Mouse (Mus musculus): ENCODE measurements around the gene BC052040. TPM values are rescaled to one million over a fixed set of nuclear protein-coding genes. Genes with fewer than 3 reads are reported as not detected.
A peak's percentile ranks its signal among the peaks of the same experiment; 100 is the strongest.

BC052040 gene
- polyA plus RNA-seq, 1 experiment, result 2.8 TPM

- Histone ChIP-seq H3K4me1 (ENCODE audit: control insufficient read depth, insufficient read depth, low read length) (peaks cover 3% of the 10 kb centered on the region; the same call in 1 of the 2 replicates), H3K27ac (ENCODE audit: insufficient read depth, low read depth, low read length) (no peak overlapping the region), H3K4me3 (ENCODE audit: insufficient read depth, low read depth, low read length) (no peak overlapping the region), H3K36me3 (ENCODE audit: control insufficient read depth, insufficient read depth, low read length) (no peaks in the 10 kb centered on the region), H3K27me3 (replicated peaks; ENCODE audit: control insufficient read depth, insufficient read depth, low read length) (no peaks in the 10 kb centered on the region)
- 81% methylated on average over 6 of the region's 6 CpGs for WGBS
- TF ChIP-seq POLR2A (IDR thresholded peaks at IDR 0.05; ENCODE audit: low read depth, low read length), result no peak
- TF ChIP-seq CTCF (conservative IDR thresholded peaks at IDR 0.05; ENCODE audit: insufficient read depth, insufficient read length, low read depth, low read length), result no peak
- no peak for DNase-seq
Observed at GRCm38 (mm10) chr2:115725503-115725902, 144.0 kb downstream of the BC052040 start.

GRCm38 (mm10) chr2:115725926-115726325 is 144.4 kb downstream of the BC052040 start:
- no peak for DNase-seq
- 74% methylated on average over 6 of the region's 6 CpGs for WGBS
- TF ChIP-seq POLR2A (IDR thresholded peaks at IDR 0.05; ENCODE audit: low read depth, low read length) (no peak), CTCF (conservative IDR thresholded peaks at IDR 0.05; ENCODE audit: insufficient read depth, insufficient read length, low read depth, low read length) (no peak)
- Histone ChIP-seq H3K4me3 (ENCODE audit: insufficient read depth, low read depth, low read length) (no peak overlapping the region), H3K36me3 (ENCODE audit: control insufficient read depth, insufficient read depth, low read length) (no peaks in the 10 kb centered on the region), H3K27ac (ENCODE audit: insufficient read depth, low read depth, low read length) (no peak overlapping the region), H3K4me1 (ENCODE audit: control insufficient read depth, insufficient read depth, low read length) (peaks cover 3% of the 10 kb centered on the region; the same call in 1 of the 2 replicates), H3K27me3 (replicated peaks; ENCODE audit: control insufficient read depth, insufficient read depth, low read length) (no peaks in the 10 kb centered on the region)

- H3K27me3 ChIP-seq (replicated peaks; ENCODE audit: control insufficient read depth, insufficient read depth, low read length), result no peaks in the 10 kb centered on the region
- no peak for DNase-seq
- WGBS, result 92% methylated on average over 5 of the region's 5 CpGs
- no peak overlapping the region for H3K4me3 ChIP-seq (ENCODE audit: insufficient read depth, low read depth, low read length)
- H3K4me1 ChIP-seq (ENCODE audit: control insufficient read depth, insufficient read depth, low read length), result peaks cover 3% of the 10 kb centered on the region; the same call in 1 of the 2 replicates
- TF ChIP-seq CTCF (conservative IDR thresholded peaks at IDR 0.05; ENCODE audit: insufficient read depth, insufficient read length, low read depth, low read length) (no peak), POLR2A (IDR thresholded peaks at IDR 0.05; ENCODE audit: low read depth, low read length) (no peak)
- no peaks in the 10 kb centered on the region for H3K36me3 ChIP-seq (ENCODE audit: control insufficient read depth, insufficient read depth, low read length)
- no peak overlapping the region for H3K27ac ChIP-seq (ENCODE audit: insufficient read depth, low read depth, low read length)
Observed at GRCm38 (mm10) chr2:115726806-115727205, 145.3 kb downstream of the BC052040 start.

- Histone ChIP-seq H3K4me1 (ENCODE audit: control insufficient read depth, insufficient read depth, low read length) (peaks cover 7% of the 10 kb centered on the region), H3K27me3 (replicated peaks; ENCODE audit: control insufficient read depth, insufficient read depth, low read length) (no peaks in the 10 kb centered on the region), H3K27ac (ENCODE audit: insufficient read depth, low read depth, low read length) (no peak overlapping the region), H3K4me3 (ENCODE audit: insufficient read depth, low read depth, low read length) (no peak overlapping the region), H3K36me3 (ENCODE audit: control insufficient read depth, insufficient read depth, low read length) (no peaks in the 10 kb centered on the region)
- TF ChIP-seq POLR2A (IDR thresholded peaks at IDR 0.05; ENCODE audit: low read depth, low read length) (no peak), CTCF (conservative IDR thresholded peaks at IDR 0.05; ENCODE audit: insufficient read depth, insufficient read length, low read depth, low read length) (no peak)
- WGBS, result 96% methylated on average over 6 of the region's 6 CpGs
- no peak for DNase-seq
Observed at GRCm38 (mm10) chr2:115728627-115729026, 147.1 kb downstream of the BC052040 start.

- WGBS, result 84% methylated on average over 6 of the region's 6 CpGs
- no peak overlapping the region for H3K27ac ChIP-seq (ENCODE audit: insufficient read depth, low read depth, low read length)
- DNase-seq, result no peak
- H3K4me3 ChIP-seq (ENCODE audit: insufficient read depth, low read depth, low read length), result no peak overlapping the region
- TF ChIP-seq CTCF (conservative IDR thresholded peaks at IDR 0.05; ENCODE audit: insufficient read depth, insufficient read length, low read depth, low read length) (no peak), POLR2A (IDR thresholded peaks at IDR 0.05; ENCODE audit: low read depth, low read length) (no peak)
- no peaks in the 10 kb centered on the region for H3K27me3 ChIP-seq (replicated peaks; ENCODE audit: control insufficient read depth, insufficient read depth, low read length)
- H3K4me1 ChIP-seq (ENCODE audit: control insufficient read depth, insufficient read depth, low read length), result peaks cover 20% of the 10 kb centered on the region
- H3K36me3 ChIP-seq (ENCODE audit: control insufficient read depth, insufficient read depth, low read length), result no peaks in the 10 kb centered on the region
Observed at GRCm38 (mm10) chr2:115730502-115730901, 149.0 kb downstream of the BC052040 start.

GRCm38 (mm10) chr2:115731171-115731570 is 149.7 kb downstream of the BC052040 start:
- 73% methylated on average over 3 of the region's 3 CpGs for WGBS
- Histone ChIP-seq H3K27ac (ENCODE audit: insufficient read depth, low read depth, low read length) (no peak overlapping the region), H3K27me3 (replicated peaks; ENCODE audit: control insufficient read depth, insufficient read depth, low read length) (no peaks in the 10 kb centered on the region), H3K4me3 (ENCODE audit: insufficient read depth, low read depth, low read length) (no peak overlapping the region), H3K4me1 (ENCODE audit: control insufficient read depth, insufficient read depth, low read length) (peaks cover 20% of the 10 kb centered on the region), H3K36me3 (ENCODE audit: control insufficient read depth, insufficient read depth, low read length) (no peaks in the 10 kb centered on the region)
- DNase-seq, result no peak
- TF ChIP-seq CTCF (conservative IDR thresholded peaks at IDR 0.05; ENCODE audit: insufficient read depth, insufficient read length, low read depth, low read length) (no peak), POLR2A (IDR thresholded peaks at IDR 0.05; ENCODE audit: low read depth, low read length) (no peak)

GRCm38 (mm10) chr2:115732572-115732971 is 151.1 kb downstream of the BC052040 start:
- no peak for TF ChIP-seq CTCF (conservative IDR thresholded peaks at IDR 0.05; ENCODE audit: insufficient read depth, insufficient read length, low read depth, low read length)
- no peak for TF ChIP-seq POLR2A (IDR thresholded peaks at IDR 0.05; ENCODE audit: low read depth, low read length)
- H3K4me1 ChIP-seq (ENCODE audit: control insufficient read depth, insufficient read depth, low read length), result peaks cover 24% of the 10 kb centered on the region
- no peak overlapping the region for H3K4me3 ChIP-seq (ENCODE audit: insufficient read depth, low read depth, low read length)
- H3K36me3 ChIP-seq (ENCODE audit: control insufficient read depth, insufficient read depth, low read length), result no peaks in the 10 kb centered on the region
- H3K27me3 ChIP-seq (replicated peaks; ENCODE audit: control insufficient read depth, insufficient read depth, low read length), result no peaks in the 10 kb centered on the region
- 80% methylated on average over 4 of the region's 4 CpGs for WGBS
- H3K27ac ChIP-seq (ENCODE audit: insufficient read depth, low read depth, low read length), result no peak overlapping the region
- peak; percentile 46 for DNase-seq

All from kidney, adult 2 months (tissue).